Mouse (Mus musculus): ENCODE measurements at regions not wholly inside any gene's neighbourhood (a gene's known extent, or its start where the extent isn't known, plus 50 kb on each side); places are given as distances from the start of the nearest gene placed in this dataset.

GRCm38 (mm10) chr7:73158833-73159232 lies 216.5 kb upstream of the Rgma start:
- TF ChIP-seq CTCF (IDR thresholded peaks at IDR 0.05; ENCODE audit: control insufficient read depth, insufficient read depth, insufficient read length), result no peak
- TF ChIP-seq MAX (IDR thresholded peaks at IDR 0.05), result no peak
